ENCODE assay signal across 20 mouse cellular contexts in the genomic region with DNA sequence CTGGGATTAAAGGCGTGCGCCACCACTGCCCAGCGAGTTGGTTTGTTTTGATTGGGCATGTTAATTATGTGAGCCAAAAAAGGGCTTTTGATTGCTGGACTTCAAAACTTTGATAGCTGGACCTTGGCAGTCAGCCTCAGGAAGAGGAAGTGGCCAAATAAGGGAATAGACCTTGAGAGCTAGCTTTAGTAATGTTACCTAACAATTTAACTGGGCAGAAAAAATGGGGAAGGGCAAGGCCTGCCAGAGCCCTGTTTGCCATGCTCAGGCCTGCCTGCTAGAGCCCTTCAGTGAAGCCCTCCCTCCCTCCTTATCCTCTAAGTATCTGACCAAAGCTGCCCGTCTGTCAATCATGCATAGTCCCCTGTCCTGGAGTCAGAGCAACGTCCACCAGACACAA. TPM values are rescaled to one million over a fixed set of nuclear protein-coding genes. Genes with fewer than 3 reads are reported as not detected.
A peak's percentile ranks its signal among the peaks of the same experiment; 100 is the strongest.
DNase-seq lines count a peak whose midpoint lies in the region; ATAC-seq and TF ChIP-seq lines count a peak whose summit lies in the region.
"Had no signal": no experiment of that assay in that cellular context is flagged by ENCODE, and none has a peak within 500 bp of the region (broad histone marks: within the 10 kb centered on the region; RNA-seq: fewer than 3 reads in every experiment).

No protein-coding gene starts in this region.

- no peak overlapping the region for H3K4me2 ChIP-seq in midbrain, embryonic 11.5 days

- H3K27ac ChIP-seq in bone marrow, adult 2 months (ENCODE audit: control insufficient read depth, insufficient read depth, low read depth, low read length, poor library complexity) = peak overlapping the region; percentile 83
- H3K27ac ChIP-seq in midbrain, embryonic 11.5 days (ENCODE audit: low read depth, low read length) = no peak overlapping the region
- H3K27ac ChIP-seq: hindbrain, embryonic 10.5 days had no signal

- H3K4me3 ChIP-seq in bone marrow, adult 2 months (replicated peaks; ENCODE audit: control insufficient read depth, low read depth, low read length) = no peak overlapping the region
- no peak overlapping the region for H3K4me3 ChIP-seq in midbrain, embryonic 11.5 days (ENCODE audit: low read depth, low read length)
- H3K4me3 ChIP-seq: hindbrain, embryonic 10.5 days; myocyte had no signal

- no peak for TF ChIP-seq POLR2A in bone marrow, adult 2 months (IDR thresholded peaks at IDR 0.05; ENCODE audit: borderline replicate concordance, control insufficient read depth, low read depth, low read length)

- ATAC-seq in midbrain, embryonic 11.5 days (ENCODE audit: low FRiP score) = no peak

- 43% methylated on average over 5 of the region's 5 CpGs for WGBS in bone marrow, adult 2 months
- 89% methylated on average over 5 of the region's 5 CpGs for WGBS in midbrain, embryonic 11.5 days

- no peak for TF ChIP-seq CTCF in bone marrow, adult 2 months (IDR thresholded peaks at IDR 0.05; ENCODE audit: control insufficient read depth, insufficient read depth, low read length)

- H3K27me3 ChIP-seq in midbrain, embryonic 11.5 days (ENCODE audit: control insufficient read depth, insufficient read depth, low read length) = no peaks in the 10 kb centered on the region

- no peak overlapping the region for H3K9ac ChIP-seq in midbrain, embryonic 11.5 days (ENCODE audit: low read length)

- no peaks in the 10 kb centered on the region for H3K36me3 ChIP-seq in midbrain, embryonic 11.5 days (ENCODE audit: control insufficient read depth, insufficient read depth, low read length)
- H3K36me3 ChIP-seq: hindbrain, embryonic 10.5 days had no signal

- no peaks in the 10 kb centered on the region for H3K9me3 ChIP-seq in midbrain, embryonic 11.5 days (ENCODE audit: control insufficient read depth, low read length)
- H3K9me3 ChIP-seq: hindbrain, embryonic 10.5 days had no signal

- peaks cover 3% of the 10 kb centered on the region; the same call in 1 of the 2 replicates for H3K4me1 ChIP-seq in bone marrow, adult 2 months (ENCODE audit: control insufficient read depth, insufficient read depth, low read length)
- no peaks in the 10 kb centered on the region for H3K4me1 ChIP-seq in midbrain, embryonic 11.5 days (ENCODE audit: control insufficient read depth, insufficient read depth, low read length)
- H3K4me1 ChIP-seq: hindbrain, embryonic 10.5 days had no signal

- DNase-seq in kidney, adult 9 months = peak; percentile 10
- no peak for DNase-seq in kidney, adult 8-10 months
- peak; percentile 4 for DNase-seq in A20 (ENCODE audit: low read depth, low spot score)
- DNase-seq in lung, postnatal 4 days = peak; percentile 31 to 34
- DNase-seq in cerebellum, adult 9-10 months = no peak
- DNase-seq in cerebellum, adult 18-20 months = no peak
- DNase-seq in midbrain, embryonic 11.5 days (ENCODE audit: low spot score, missing footprints) = no peak
- DNase-seq: B cell, adult 2 months; cerebellum, adult 11 months; kidney, postnatal 10 days; layer of hippocampus, adult 9-11 months had no signal

RNA-seq across cellular contexts. Expression of gene Ceacam18, which starts 8.1 kb away (rescaled TPM):
- not detected in 2 replicates for polyA plus RNA-seq in bone marrow, adult 2 months (2011; ENCODE audit: insufficient read depth, insufficient read length, low replicate concordance, missing spikeins)
- not detected in 2 replicates for polyA plus RNA-seq in midbrain, embryonic 11.5 days (2014; fragmentation: Nextera tagmentation; extraction: Ambion mirVana)
- polyA plus RNA-seq: embryonic facial prominence, embryonic 14.5 days; forebrain, embryonic 11.5 days; heart, embryonic 14.5 days; hindbrain, embryonic 10.5 days; limb, embryonic 14.5 days; myocyte had no signal

RNA-seq across cellular contexts. Expression of gene Siglece, which starts 17.4 kb away (rescaled TPM):
- 14.5 and 24.2 TPM in 2 replicates for polyA plus RNA-seq in bone marrow, adult 2 months (2011; ENCODE audit: insufficient read depth, insufficient read length, low replicate concordance, missing spikeins)
- 0.26 and 0.51 TPM in 2 replicates for polyA plus RNA-seq in midbrain, embryonic 11.5 days (2014; fragmentation: Nextera tagmentation; extraction: Ambion mirVana)
- polyA plus RNA-seq: myocyte had no signal

RNA-seq across cellular contexts. Expression of gene Ctu1, which starts 29.2 kb away (rescaled TPM):
- polyA plus RNA-seq in bone marrow, adult 2 months (2011; ENCODE audit: insufficient read depth, insufficient read length, low replicate concordance, missing spikeins) = 2.4 and 3.6 TPM in 2 replicates
- 9.3 and 9.9 TPM in 2 replicates for polyA plus RNA-seq in midbrain, embryonic 11.5 days (2014; fragmentation: Nextera tagmentation; extraction: Ambion mirVana)

RNA-seq across cellular contexts. Expression of gene Zfp819, which starts 35.6 kb away (rescaled TPM):
- 1.6 TPM in 1 of 2 replicates, not detected in the other for polyA plus RNA-seq in bone marrow, adult 2 months (2011; ENCODE audit: insufficient read depth, insufficient read length, low replicate concordance, missing spikeins)
- 0.23 and 0.64 TPM in 2 replicates for polyA plus RNA-seq in midbrain, embryonic 11.5 days (2014; fragmentation: Nextera tagmentation; extraction: Ambion mirVana)
- polyA plus RNA-seq: heart, embryonic 14.5 days; intestine, embryonic 14.5 days; myocyte had no signal

RNA-seq across cellular contexts. Expression of gene Klk14, which starts 47.6 kb away (rescaled TPM):
- polyA plus RNA-seq in bone marrow, adult 2 months (2011; ENCODE audit: insufficient read depth, insufficient read length, low replicate concordance, missing spikeins) = not detected in 2 replicates
- polyA plus RNA-seq in midbrain, embryonic 11.5 days (2014; fragmentation: Nextera tagmentation; extraction: Ambion mirVana) = not detected in 2 replicates
- polyA plus RNA-seq: cortical plate, adult 2 months; forebrain, embryonic 11.5 days; heart, embryonic 14.5 days; hindbrain, embryonic 10.5 days; myocyte had no signal

Comparison
In these comparisons a context has a peak if more than half of its experiments do, and no peak if none do; other contexts are left out.
1. DNase-seq: peak in kidney, adult 9 months (single experiment), A20 (single experiment) and lung, postnatal 4 days (2 of 2); none in kidney, adult 8-10 months (0 of 2), cerebellum, adult 9-10 months (single experiment), cerebellum, adult 18-20 months (0 of 2) and midbrain, embryonic 11.5 days (single experiment).
2. RNA of gene Siglece, which starts 17.4 kb away (polyA plus RNA-seq): 14.5 to 24.2 TPM in bone marrow, adult 2 months; 0.26 to 0.51 TPM in midbrain, embryonic 11.5 days; every median in the first group is over 10 times any median in the second.